Mouse (Mus musculus): ENCODE results near the gene Atp6v0c. TPM values are rescaled to one million over a fixed set of nuclear protein-coding genes. Genes with fewer than 3 reads are reported as not detected.

Atp6v0c gene
- 381 TPM for polyA plus RNA-seq (2017; shearing (Covaris generic))

GRCm38 (mm10) chr17:24169317-24170065, at the start of gene Atp6v0c:
Gene Atp6v0c, minus strand, starts transcription at chr17:24169702.

GRCm38 (mm10) chr17:24209043-24209915, 39.8 kb upstream of the Atp6v0c start, which contains the start of gene Ntn3:
Gene Ntn3, minus strand, starts transcription at chr17:24209531.

GRCm38 (mm10) chr17:24205284-24205888, 35.9 kb upstream of the Atp6v0c start, which contains the start of gene Tbc1d24:
Gene Tbc1d24, minus strand, starts transcription at chr17:24205562.

GRCm38 (mm10) chr17:24163176-24163962, 6.1 kb downstream of the Atp6v0c start, which contains the start of gene Amdhd2:
Gene Amdhd2, minus strand, starts transcription at chr17:24163766.

GRCm38 (mm10) chr17:24150824-24151223, 18.7 kb downstream of the Atp6v0c start, which contains the start of gene Pdpk1:
Gene Pdpk1, minus strand, starts transcription at chr17:24150924.

Other genes with a start within 250 kb of the Atp6v0c start
- gene Sbp, start 228.0 kb downstream of the Atp6v0c start, polyA plus RNA-seq (2017; shearing (Covaris generic)), result not detected
- not detected for gene Sbpl, start 214.4 kb downstream of the Atp6v0c start, polyA plus RNA-seq (2017; shearing (Covaris generic))
- 0.25 TPM for gene Prss30, start 189.1 kb downstream of the Atp6v0c start, polyA plus RNA-seq (2017; shearing (Covaris generic))
- gene Prss22, start 171.6 kb downstream of the Atp6v0c start, polyA plus RNA-seq (2017; shearing (Covaris generic)), result not detected
- gene Prss27, start 131.6 kb downstream of the Atp6v0c start, polyA plus RNA-seq (2017; shearing (Covaris generic)), result 0.58 TPM
- gene Kctd5, start 96.2 kb downstream of the Atp6v0c start, polyA plus RNA-seq (2017; shearing (Covaris generic)), result 6.9 TPM
- 51.6 TPM for gene Pdpk1, start 18.8 kb downstream of the Atp6v0c start, polyA plus RNA-seq (2017; shearing (Covaris generic))
- 40.0 TPM for gene Amdhd2, start 5.9 kb downstream of the Atp6v0c start, polyA plus RNA-seq (2017; shearing (Covaris generic))
- 0.71 TPM for gene Tbc1d24, start 35.9 kb upstream of the Atp6v0c start, polyA plus RNA-seq (2017; shearing (Covaris generic))
- gene Ntn3, start 39.8 kb upstream of the Atp6v0c start, polyA plus RNA-seq (2017; shearing (Covaris generic)), result not detected
- gene Tedc2, start 51.1 kb upstream of the Atp6v0c start, polyA plus RNA-seq (2017; shearing (Covaris generic)), result 7.7 TPM
- 3.4 TPM for gene Ccnf, start 81.8 kb upstream of the Atp6v0c start, polyA plus RNA-seq (2017; shearing (Covaris generic))
- 0.21 TPM for gene Abca17, start 181.4 kb upstream of the Atp6v0c start, polyA plus RNA-seq (2017; shearing (Covaris generic))
- gene Abca3, start 182.2 kb upstream of the Atp6v0c start, polyA plus RNA-seq (2017; shearing (Covaris generic)), result 41.1 TPM
- 205 TPM for gene Rnps1, start 244.9 kb upstream of the Atp6v0c start, polyA plus RNA-seq (2017; shearing (Covaris generic))